Mouse (Mus musculus) frontal cortex, adult (tissue): ENCODE data around the gene Paqr6.

ENCODE experiments used
- ATAC-seq: cut with Nextera tagmentation; 2 replicates; pipeline ENCODE4 v1.9.2; 2017; ENCODE audit warnings: mild to moderate bottlenecking, moderate library complexity, mixed read lengths; ENCODE audit not compliant: low TSS enrichment

Paqr6 gene

GRCm38 (mm10) chr3:88409741-88410644 lies 45.6 kb downstream of the Paqr6 start, which contains the start of gene Pmf1:
Gene Pmf1, minus strand, starts transcription at chr3:88410331.
- ATAC-seq: peak; percentile 81

- ATAC-seq: no peak
Observed at GRCm38 (mm10) chr3:88410645-88411031, 46.3 kb downstream of the Paqr6 start.

GRCm38 (mm10) chr3:88411681-88412080 lies 47.3 kb downstream of the Paqr6 start:
- no peak for ATAC-seq

DNA sequence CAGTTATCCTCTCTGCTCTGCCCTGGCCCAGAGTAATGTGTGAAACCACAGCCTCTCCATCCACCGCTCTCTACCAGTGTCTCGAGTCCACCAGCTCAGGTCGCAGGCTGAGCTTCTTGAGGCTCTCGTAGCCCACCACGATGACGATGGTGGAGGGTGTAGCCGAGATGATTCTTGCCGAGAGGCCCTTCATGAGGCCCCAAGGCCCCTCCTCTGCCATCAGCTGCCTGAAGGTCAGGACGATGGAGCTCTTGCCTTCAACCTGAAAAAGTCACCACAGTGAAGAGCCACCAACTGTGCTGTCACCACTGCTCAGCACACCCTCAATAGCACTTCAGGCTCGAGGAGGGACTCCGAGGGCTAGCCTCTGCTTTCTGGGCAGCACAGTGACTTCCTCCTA lies 48.3 kb downstream of the Paqr6 start:
- ATAC-seq: no peak

DNA sequence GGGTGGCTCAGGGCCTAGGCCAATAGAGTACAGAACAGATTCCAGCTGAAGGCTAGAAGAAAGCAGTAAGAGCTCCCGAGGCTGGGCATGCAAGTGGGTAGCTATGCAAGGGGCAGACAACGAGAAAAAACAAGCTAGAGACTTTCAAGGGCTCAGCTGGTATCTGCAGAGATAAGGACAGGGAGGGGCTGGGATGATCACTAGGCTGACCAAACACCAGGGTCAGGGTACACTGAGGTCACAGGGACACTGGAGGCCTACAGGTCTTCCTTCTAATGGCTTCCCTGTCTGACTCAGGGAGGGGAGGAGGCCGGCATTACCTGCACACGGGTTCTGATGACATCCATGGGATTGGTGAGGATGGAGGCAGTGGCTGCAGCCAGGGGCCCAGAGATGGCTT lies 51.3 kb downstream of the Paqr6 start:
- no peak for ATAC-seq

DNA sequence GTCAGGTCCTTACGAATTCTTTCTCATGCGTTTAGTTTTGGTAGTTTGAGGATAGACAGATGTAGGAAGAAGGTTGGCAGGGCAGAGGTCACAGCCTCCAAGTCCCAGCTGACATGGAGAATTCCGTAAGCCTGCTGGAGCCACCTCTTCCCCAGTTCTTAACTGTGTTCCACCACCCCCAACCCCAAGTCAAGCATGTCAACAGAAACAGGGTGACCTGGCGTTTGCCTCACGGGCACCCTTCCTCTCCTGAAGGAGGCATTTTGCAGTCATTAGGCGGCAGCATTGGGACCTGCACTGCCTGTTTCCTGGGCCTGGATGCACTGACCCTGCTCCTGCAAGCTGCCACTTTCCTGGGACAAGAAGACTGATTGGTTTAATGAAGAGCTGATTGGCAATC lies 53.6 kb downstream of the Paqr6 start:
- no peak for ATAC-seq
